Mouse (Mus musculus) NIH3T3 (cell line): ENCODE data around the gene Lbhd2.

Experiments used
- DNase-seq: peaks from one replicate; pipeline ENCODE4 v3.0.0-alpha.2; 2012; ENCODE audit warnings: low read depth

Lbhd2 gene

GRCm38 (mm10) chr12:111404880-111405279, 1.7 kb upstream of the Lbhd2 start:
- DNase-seq, result no peak

DNA sequence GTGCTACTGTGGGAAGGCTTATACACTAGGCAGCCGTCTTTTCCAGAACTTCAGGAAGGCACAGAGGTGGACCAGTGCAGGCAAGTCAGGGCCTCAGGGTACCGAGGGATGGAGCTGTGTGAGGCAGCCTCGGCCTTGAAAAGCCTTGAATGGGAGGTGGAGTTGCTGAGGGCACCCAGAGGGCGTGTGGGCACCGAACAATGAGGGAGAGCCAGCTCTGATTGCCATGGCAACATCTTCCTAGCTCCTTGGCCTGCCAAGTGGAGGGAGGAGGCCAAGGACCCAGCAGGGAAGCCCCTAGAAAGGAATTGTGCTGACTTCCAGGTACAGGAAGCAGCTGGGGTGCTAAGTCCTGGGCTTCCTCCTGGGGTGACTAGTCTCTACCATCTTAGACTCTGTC, 3.0 kb downstream of the Lbhd2 start:
- DNase-seq, result no peak

- peak; percentile 63 for DNase-seq
These were observed 5.2 kb downstream of the Lbhd2 start for GRCm38 (mm10) chr12:111411631-111412355.

DNA sequence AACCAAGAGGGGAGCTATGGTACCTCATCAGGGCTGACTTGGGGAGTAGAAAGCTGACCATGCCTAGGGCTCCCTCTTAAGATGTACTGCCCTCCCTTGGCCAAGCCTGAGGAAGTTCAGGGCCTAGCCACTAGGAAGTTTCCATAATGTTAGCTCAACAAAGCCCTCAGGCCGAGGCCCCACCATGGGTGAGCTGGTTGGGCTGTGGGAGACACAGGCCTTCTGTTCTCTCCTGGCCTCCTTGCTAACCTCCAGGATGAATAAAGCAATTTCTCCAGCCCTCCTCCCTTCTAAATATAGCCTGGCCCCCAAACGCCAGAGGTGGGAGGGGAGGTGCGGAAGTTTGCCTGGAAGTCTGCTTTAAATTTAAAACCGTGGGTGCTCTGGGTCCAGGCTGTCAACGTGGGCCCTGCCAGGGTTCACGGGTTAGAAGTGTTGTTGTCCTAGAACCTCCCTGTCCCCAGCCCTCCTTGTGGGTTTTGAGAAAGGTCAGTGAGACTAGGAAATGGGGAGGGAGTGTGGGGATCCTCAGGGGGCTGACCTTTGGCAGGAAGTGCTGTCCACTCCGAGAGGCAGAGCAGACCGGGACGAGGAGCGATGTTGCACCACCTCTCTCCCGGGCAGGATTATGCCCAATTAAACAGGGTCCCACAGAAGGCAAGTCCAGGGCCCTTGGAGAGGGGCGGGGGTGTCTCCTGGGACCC, 6.1 kb downstream of the Lbhd2 start:
- DNase-seq, result peak; percentile 79

DNA sequence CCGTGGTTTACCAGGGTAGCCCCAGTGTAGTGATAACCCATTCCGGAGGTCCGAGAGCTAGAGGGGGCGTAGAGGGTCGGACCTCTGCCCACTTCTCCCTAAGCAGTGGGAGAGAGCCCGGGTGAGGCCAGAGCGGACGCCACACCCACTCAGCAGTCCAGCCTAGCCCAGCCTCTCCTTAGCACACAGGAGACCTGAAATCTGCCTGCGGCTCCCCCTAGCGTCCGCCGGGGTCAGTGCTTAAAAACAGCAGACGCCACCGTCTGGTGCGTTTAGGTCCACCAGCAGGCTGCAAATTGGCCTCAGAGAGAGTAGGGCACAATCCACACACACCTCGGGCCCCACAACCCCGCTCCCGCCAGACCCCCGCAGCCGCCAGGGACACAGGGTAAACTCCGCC, 6.7 kb downstream of the Lbhd2 start:
- peak; percentile 97 for DNase-seq

DNA sequence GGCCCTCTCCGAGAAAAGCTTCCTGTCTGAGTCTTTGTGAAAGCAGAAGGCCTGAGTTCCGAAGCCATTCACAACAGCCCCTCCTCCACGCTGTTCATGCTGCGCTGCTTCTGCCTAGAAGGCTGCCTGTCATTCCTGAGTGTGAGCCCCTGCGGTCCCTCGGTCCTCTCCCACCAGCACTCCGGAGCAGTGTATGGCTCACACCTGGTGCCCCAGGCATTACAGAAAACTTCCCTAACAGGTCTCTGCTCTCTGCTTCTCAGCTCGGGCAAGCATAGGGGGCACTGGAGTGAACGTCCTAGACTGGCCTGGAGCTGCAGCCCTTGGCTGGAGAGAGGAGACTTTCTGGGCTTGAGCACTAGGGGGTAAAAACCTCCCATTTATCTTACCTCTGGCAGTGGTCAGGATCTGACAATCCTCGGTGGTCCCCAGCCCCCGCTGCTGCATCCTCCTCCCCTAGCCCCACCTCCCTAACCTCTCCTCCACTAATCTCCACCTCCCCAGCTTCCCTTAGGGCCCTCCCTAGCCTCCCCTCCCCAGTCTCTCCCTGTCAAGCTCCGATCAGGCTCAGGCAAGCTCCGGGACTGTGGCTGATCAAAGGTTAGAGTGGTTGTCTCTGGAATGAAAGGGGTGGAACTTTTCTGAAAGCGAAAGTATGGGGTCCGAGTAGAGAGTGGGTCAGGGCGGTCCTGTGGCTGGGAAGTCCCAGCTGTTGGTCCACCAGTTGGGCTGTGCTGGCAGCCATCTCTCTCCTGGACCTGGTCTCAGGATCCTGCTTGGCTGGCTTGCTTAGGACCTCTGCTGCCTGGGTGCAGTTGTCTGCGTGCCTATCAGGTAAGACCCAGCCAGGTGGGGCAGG, 10.5 kb downstream of the Lbhd2 start, which contains the start of gene Exoc3l4:
TSS of gene Exoc3l4 (plus strand) at position 97 of the 859 bp plus-strand sequence.
- peak; percentile 40 for DNase-seq

DNA sequence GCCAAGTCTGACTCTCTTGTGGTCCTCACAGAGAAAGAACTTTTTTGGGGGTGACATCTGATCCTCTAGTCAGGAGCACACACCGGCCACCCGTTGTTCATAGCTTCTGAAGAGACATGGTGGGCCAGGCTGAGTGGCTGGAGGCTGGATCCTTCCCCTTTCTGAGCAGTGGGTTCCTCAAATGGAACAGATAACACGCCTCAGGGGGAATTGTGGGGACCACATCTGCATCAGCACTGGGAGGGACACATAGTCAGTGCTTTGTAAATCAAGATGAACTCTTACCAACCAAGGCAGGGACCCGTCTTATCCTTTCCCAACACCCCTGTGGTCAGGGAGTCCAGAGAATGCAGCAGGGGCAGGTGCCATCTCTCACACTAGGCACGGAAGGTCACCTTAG, 13.3 kb downstream of the Lbhd2 start:
- no peak for DNase-seq

DNA sequence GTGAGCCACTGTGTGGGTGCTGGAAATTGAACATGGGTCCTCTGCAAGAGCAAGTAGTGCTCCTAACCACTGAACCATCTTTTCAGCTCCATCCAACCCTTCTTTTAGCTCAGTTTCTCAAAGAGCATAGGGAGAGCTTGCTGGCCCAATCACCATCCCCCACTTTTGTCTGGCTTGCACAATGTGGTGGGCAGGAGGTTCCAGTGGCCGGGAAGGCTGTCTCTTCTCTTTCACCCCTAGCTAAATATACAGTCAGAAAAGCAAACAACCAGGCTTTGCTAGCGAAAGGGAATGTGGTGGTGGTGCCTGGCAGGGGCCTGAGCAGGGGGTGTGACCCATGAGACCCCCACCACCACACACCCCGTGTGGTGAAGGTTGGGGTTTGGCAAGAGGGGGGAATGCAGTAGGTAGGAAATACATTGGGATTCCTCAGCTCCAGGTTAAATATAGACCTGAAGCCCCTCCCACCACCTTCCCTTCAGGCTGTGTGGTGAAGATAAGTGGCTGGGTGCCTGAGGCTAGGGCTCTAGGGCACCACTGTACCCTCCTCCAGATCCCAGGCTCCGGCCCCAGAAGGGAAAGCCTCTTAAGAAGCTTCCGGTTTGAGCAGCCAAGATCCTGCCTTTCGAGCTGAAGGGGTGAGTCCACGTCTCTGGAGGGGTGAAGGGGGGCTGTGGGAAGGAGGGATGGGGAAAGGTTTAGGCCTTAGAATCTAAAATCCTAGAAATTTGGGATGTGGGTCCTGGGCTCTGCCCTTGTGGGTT, 14.5 kb downstream of the Lbhd2 start:
- peak; percentile 53 for DNase-seq

- no peak for DNase-seq
These were observed 16.2 kb downstream of the Lbhd2 start for GRCm38 (mm10) chr12:111422852-111423251.

- no peak for DNase-seq
These were observed 17.0 kb downstream of the Lbhd2 start for GRCm38 (mm10) chr12:111423570-111424129.

DNA sequence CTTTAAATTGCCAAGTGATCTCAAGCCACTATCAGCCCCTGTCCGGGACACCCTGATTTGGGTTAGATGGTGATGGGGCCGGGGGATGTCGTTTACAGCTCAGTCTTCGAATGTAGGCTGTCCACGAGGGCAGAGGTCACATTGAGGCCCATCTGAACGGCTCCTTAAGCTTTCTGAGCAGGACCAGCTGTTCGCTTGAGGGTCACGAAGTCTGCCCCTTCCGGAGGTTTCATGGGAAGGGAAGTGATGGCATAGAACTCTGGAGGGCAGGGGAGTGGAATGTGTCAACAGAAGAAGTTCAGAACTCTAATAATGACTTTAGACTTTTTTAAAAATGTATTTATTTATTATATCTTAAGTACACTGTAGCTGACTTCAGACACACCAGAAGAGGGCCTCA, 17.9 kb downstream of the Lbhd2 start:
- DNase-seq, result no peak

DNA sequence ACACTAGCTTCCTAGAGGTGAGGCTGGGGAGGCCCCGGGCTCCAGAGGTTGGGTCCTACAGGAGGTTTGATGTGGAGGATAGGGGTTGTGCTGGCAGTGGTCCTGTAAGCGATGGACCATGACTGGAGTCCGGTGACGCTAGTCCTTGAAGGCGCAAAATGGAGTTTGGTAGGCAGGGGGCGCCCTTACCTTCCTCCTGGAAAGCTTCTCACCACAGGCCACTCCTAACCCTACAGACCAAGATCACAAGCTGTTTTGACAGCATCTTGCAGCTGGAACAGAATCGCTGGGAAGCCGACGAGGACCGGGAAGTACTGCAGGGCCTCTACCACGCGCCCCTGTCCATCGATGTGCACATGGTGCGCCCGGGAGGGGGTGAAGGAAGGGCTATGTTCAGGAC, 18.6 kb downstream of the Lbhd2 start:
- peak; percentile 91 for DNase-seq

GRCm38 (mm10) chr12:111425789-111426460, 19.3 kb downstream of the Lbhd2 start:
- DNase-seq, result peak; percentile 94

- DNase-seq, result peak; percentile 80
These were observed 21.0 kb downstream of the Lbhd2 start for GRCm38 (mm10) chr12:111427438-111428113.

- DNase-seq, result no peak
These were observed 21.8 kb downstream of the Lbhd2 start for GRCm38 (mm10) chr12:111428364-111428763.

- DNase-seq, result peak; percentile 91
These were observed 22.6 kb downstream of the Lbhd2 start for GRCm38 (mm10) chr12:111428961-111429911.

DNA sequence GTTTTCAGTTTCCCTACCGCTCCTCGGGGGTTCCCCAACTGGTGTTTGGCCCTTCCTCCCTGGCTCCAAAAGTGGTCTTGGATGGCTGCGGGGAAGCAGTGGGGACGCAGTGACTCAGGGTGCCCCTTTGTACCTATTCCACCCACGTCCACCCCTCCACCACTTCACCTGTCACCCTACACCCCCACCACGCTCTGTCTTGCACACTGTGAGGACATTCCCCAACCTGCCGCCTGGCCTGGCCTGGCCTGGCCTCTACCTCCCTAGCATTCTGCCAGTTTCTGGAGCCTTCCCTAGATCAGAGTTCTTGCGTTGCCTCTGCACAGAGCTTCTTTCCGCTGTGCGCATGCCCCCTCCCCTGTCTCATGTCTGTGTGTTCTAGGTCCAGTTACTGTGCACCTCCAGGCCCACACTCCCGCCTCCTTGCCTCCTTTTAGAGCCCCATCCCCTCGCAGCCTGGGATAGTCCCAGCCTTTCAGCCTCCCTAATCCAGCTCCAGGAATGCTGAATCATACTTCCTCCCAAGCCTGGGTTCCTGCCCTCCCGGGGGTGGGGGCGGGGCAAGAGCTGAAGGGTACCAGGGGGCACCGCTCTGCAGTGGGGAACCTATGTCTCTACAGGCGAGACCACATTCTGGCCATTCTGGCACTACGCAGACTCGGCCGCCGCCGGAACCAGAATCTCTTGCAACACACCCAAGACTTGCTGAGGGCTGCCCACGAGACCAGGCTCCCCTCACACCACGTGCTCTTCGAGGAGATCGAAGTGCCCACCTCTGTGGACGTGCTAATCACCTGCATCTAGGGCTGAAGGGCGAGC, 23.6 kb downstream of the Lbhd2 start:
- peak; percentile 90 for DNase-seq
